Mouse (Mus musculus): Measurements from ENCODE around the gene Teddm3. TPM values are rescaled to one million over a fixed set of nuclear protein-coding genes. Genes with fewer than 3 reads are reported as not detected.

Gene Teddm3
- polyA plus RNA-seq, 1 experiment from 2014 or later, result not detected

DNA sequence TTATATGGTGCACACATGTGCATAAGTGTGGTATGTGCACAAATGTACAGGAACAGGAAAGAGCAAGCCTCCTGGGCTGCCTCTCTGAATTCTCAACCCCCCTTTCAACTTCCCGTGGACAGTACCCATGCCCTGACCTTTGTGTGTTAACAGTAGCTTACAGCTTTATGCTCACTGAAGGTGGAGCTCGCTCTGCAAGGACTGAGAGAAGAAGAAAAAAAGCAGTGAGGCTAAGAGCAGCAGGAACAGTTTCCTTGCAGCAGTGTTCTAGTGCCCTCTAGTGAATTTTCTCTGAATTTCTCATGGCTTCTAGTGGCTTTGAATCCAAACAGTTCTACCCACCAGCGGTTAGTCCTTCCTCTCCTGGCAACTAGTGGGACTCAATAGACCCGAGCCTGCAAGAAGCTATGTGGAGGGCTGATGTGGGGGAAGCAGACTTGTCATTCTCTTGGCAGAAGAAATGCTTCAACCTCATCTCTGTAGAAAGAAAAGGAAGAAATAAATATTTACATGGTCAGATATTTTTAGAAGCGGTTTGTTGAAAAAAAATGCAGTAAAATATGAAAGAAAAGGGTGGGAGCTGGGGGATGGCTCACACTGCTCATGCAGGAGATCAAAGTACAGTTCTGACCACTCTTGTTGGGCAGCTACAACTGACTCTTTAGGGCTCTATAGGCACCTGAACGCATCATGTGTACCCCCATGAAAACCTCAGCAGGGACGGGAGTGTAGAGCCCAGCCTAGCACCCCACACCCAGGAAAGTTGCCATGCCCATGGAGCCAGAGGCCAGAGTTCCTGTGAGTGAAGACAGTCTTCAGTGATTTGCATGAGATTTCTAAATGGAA, 38.9 kb upstream of the Teddm3 start:
- no peak overlapping the region for H3K27ac ChIP-seq (ENCODE audit: low read depth, low read length)
- no peak overlapping the region for H3K4me2 ChIP-seq (replicated peaks; ENCODE audit: low read depth, low read length)
- DNase-seq (ENCODE audit: low spot score), result peak; percentile 77
- no peaks in the 10 kb centered on the region for H3K36me3 ChIP-seq (ENCODE audit: control insufficient read depth, insufficient read depth, low read length)
- no peaks in the 10 kb centered on the region for H3K4me1 ChIP-seq (replicated peaks; ENCODE audit: control insufficient read depth, insufficient read depth, low read length)
- no peak overlapping the region for H3K9ac ChIP-seq (ENCODE audit: low read depth, low read length)
- no peak overlapping the region for H3K4me3 ChIP-seq (ENCODE audit: low read depth, low read length)
- WGBS, result 43% methylated on average over 7 of the region's 7 CpGs
- peak; percentile 59; the same call in 1 of the 2 replicates for ATAC-seq (ENCODE audit: low FRiP score)
- H3K9me3 ChIP-seq (ENCODE audit: control insufficient read depth, low read length), result no peaks in the 10 kb centered on the region
- H3K27me3 ChIP-seq (ENCODE audit: control insufficient read depth, insufficient read depth, low read length), result no peaks in the 10 kb centered on the region

DNA sequence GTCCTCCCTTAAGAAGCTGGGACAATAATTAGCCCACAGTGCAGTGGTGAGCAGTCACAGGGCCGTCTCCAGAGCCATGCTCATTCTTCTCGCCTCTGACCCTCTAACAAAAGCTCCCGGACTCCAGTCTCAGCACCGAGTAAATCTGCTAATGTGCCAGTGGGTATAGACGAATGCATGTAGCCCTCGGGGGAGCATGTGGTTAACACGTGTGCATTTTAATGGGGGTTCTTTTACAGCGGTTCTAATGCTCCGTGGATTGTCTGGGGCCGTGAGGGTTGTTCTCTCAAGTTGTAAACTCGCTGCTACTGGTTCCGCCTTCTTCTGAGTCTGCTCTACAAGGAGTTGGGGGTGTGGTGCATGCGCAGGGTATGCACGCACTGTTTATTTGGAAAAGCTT, 37.8 kb upstream of the Teddm3 start:
- Histone ChIP-seq H3K27me3 (ENCODE audit: control insufficient read depth, insufficient read depth, low read length) (no peaks in the 10 kb centered on the region), H3K27ac (ENCODE audit: low read depth, low read length) (no peak overlapping the region), H3K9ac (ENCODE audit: low read depth, low read length) (no peak overlapping the region), H3K4me3 (ENCODE audit: low read depth, low read length) (no peak overlapping the region), H3K9me3 (ENCODE audit: control insufficient read depth, low read length) (no peaks in the 10 kb centered on the region), H3K4me1 (replicated peaks; ENCODE audit: control insufficient read depth, insufficient read depth, low read length) (no peaks in the 10 kb centered on the region), H3K36me3 (ENCODE audit: control insufficient read depth, insufficient read depth, low read length) (no peaks in the 10 kb centered on the region), H3K4me2 (replicated peaks; ENCODE audit: low read depth, low read length) (no peak overlapping the region)
- DNase-seq (ENCODE audit: low spot score), result no peak
- no peak for ATAC-seq (ENCODE audit: low FRiP score)
- 66% methylated on average over 14 of the region's 14 CpGs for WGBS

DNA sequence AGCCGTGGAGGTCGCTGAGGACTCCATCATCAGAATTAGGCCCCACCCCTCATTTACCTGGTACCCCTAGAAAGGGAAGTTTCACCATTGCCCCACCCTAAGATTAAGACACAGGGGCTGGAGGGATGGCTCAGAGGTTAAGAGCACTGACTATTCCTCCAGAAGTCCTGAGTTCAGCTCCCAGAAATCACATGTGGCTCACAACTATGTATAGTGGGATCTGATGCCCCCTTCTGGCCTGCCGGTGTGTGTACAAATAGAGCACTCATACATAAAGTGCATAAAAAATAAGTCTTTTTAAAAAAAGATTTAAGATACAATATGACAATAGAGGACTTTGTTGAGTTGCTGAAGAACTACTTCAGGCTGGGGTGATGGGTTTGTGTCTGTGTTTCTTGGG, 34.5 kb upstream of the Teddm3 start:
- WGBS, result 78% methylated on average over 3 of the region's 3 CpGs
- Histone ChIP-seq H3K27me3 (ENCODE audit: control insufficient read depth, insufficient read depth, low read length) (no peaks in the 10 kb centered on the region), H3K9me3 (ENCODE audit: control insufficient read depth, low read length) (no peaks in the 10 kb centered on the region), H3K27ac (ENCODE audit: low read depth, low read length) (no peak overlapping the region), H3K9ac (ENCODE audit: low read depth, low read length) (no peak overlapping the region), H3K36me3 (ENCODE audit: control insufficient read depth, insufficient read depth, low read length) (no peaks in the 10 kb centered on the region), H3K4me3 (ENCODE audit: low read depth, low read length) (no peak overlapping the region), H3K4me1 (replicated peaks; ENCODE audit: control insufficient read depth, insufficient read depth, low read length) (no peaks in the 10 kb centered on the region), H3K4me2 (replicated peaks; ENCODE audit: low read depth, low read length) (no peak overlapping the region)
- DNase-seq (ENCODE audit: low spot score), result no peak
- no peak for ATAC-seq (ENCODE audit: low FRiP score)

DNA sequence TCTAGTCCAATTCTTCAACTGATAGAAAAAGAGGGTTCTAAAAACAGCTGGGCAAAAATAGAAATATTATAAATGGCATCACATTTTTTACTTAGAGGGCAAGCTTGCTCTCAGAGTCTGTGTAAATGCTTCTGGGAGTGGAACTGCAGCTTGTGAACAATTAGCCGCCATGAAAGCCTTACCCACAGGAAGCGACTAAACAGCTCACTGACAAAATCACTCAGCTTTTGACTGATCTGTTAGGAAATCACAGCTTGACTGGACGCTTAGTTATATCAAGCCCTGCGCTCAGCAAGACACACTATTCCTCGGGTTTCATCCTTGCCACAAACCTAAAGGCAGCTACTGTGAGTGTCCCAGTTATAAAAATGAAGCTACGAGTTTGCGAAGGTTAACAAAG, 33.8 kb upstream of the Teddm3 start:
- no peak overlapping the region for H3K4me2 ChIP-seq (replicated peaks; ENCODE audit: low read depth, low read length)
- 52% methylated on average over 7 of the region's 7 CpGs for WGBS

DNA sequence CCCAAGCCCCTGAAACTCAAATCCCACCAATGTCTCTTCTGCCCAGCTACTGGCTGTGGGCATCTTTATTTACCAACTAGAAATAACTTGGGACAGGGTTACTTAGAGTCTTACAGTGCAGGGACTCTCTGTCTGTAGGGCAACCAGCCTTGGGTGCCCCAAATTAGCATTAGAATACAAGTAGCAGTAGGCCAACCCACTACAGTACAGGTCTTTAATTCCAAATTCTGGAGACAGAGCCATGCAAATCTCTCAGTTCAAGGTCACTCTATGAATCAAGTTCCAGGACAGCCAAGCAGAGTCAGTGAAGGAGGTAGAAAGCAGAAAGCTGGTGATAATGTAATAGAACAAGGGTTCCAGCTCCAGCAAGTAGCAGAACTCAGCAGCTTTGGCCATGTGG, 30.9 kb upstream of the Teddm3 start:
- H3K27ac ChIP-seq (ENCODE audit: low read depth, low read length), result no peak overlapping the region
- ATAC-seq (ENCODE audit: low FRiP score) (no peak), DNase-seq (ENCODE audit: low spot score) (no peak)
- H3K9me3 ChIP-seq (ENCODE audit: control insufficient read depth, low read length), result no peaks in the 10 kb centered on the region
- H3K4me2 ChIP-seq (replicated peaks; ENCODE audit: low read depth, low read length), result no peak overlapping the region
- H3K4me3 ChIP-seq (ENCODE audit: low read depth, low read length), result no peak overlapping the region
- no peaks in the 10 kb centered on the region for H3K36me3 ChIP-seq (ENCODE audit: control insufficient read depth, insufficient read depth, low read length)
- H3K27me3 ChIP-seq (ENCODE audit: control insufficient read depth, insufficient read depth, low read length), result no peaks in the 10 kb centered on the region
- H3K4me1 ChIP-seq (replicated peaks; ENCODE audit: control insufficient read depth, insufficient read depth, low read length), result no peaks in the 10 kb centered on the region
- no peak overlapping the region for H3K9ac ChIP-seq (ENCODE audit: low read depth, low read length)

More for the DNA sequence above, 33.8 kb upstream of the Teddm3 start:
- Histone ChIP-seq H3K36me3 (ENCODE audit: control insufficient read depth, insufficient read depth, low read length) (no peaks in the 10 kb centered on the region), H3K27ac (ENCODE audit: low read depth, low read length) (no peak overlapping the region), H3K9ac (ENCODE audit: low read depth, low read length) (no peak overlapping the region), H3K4me3 (ENCODE audit: low read depth, low read length) (no peak overlapping the region), H3K27me3 (ENCODE audit: control insufficient read depth, insufficient read depth, low read length) (no peaks in the 10 kb centered on the region), H3K4me1 (replicated peaks; ENCODE audit: control insufficient read depth, insufficient read depth, low read length) (no peaks in the 10 kb centered on the region), H3K9me3 (ENCODE audit: control insufficient read depth, low read length) (no peaks in the 10 kb centered on the region)
- no peak for ATAC-seq (ENCODE audit: low FRiP score)
- no peak for DNase-seq (ENCODE audit: low spot score)

GRCm38 (mm10) chr16:21182108-21182507, 28.3 kb upstream of the Teddm3 start:
- no peak overlapping the region for H3K4me3 ChIP-seq (ENCODE audit: low read depth, low read length)
- H3K27me3 ChIP-seq (ENCODE audit: control insufficient read depth, insufficient read depth, low read length), result no peaks in the 10 kb centered on the region
- H3K4me1 ChIP-seq (replicated peaks; ENCODE audit: control insufficient read depth, insufficient read depth, low read length), result no peaks in the 10 kb centered on the region
- 79% methylated on average over 1 of the region's 1 CpGs for WGBS
- no peak overlapping the region for H3K27ac ChIP-seq (ENCODE audit: low read depth, low read length)
- no peaks in the 10 kb centered on the region for H3K9me3 ChIP-seq (ENCODE audit: control insufficient read depth, low read length)
- no peak overlapping the region for H3K4me2 ChIP-seq (replicated peaks; ENCODE audit: low read depth, low read length)
- no peak overlapping the region for H3K9ac ChIP-seq (ENCODE audit: low read depth, low read length)
- H3K36me3 ChIP-seq (ENCODE audit: control insufficient read depth, insufficient read depth, low read length), result no peaks in the 10 kb centered on the region
- no peak for ATAC-seq (ENCODE audit: low FRiP score)
- DNase-seq (ENCODE audit: low spot score), result no peak

DNA sequence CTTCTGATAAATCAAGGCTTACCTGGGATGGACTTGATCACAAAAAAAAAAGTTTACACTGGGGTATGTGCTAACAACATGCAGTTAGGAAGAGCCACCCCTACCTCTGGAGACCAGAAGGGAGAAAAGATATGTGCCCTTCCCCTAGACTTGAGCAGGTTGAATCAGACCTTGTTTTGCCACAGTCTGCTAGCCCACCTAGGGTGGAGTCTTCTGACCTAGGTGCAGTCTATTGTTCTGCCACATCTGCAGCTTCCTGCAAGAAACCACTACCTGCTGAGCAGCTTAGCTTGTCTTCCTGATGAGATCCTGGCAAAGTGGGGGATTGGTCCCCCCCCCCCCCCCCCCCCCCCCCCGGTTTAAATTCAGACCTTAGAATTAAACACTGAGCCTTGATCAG, 21.4 kb upstream of the Teddm3 start:
- no peak overlapping the region for H3K27ac ChIP-seq (ENCODE audit: low read depth, low read length)
- no peak overlapping the region for H3K9ac ChIP-seq (ENCODE audit: low read depth, low read length)
- no peak overlapping the region for H3K4me3 ChIP-seq (ENCODE audit: low read depth, low read length)
- no peaks in the 10 kb centered on the region for H3K27me3 ChIP-seq (ENCODE audit: control insufficient read depth, insufficient read depth, low read length)
- no peaks in the 10 kb centered on the region for H3K4me1 ChIP-seq (replicated peaks; ENCODE audit: control insufficient read depth, insufficient read depth, low read length)
- ATAC-seq (ENCODE audit: low FRiP score) (no peak), DNase-seq (ENCODE audit: low spot score) (no peak)
- no peak overlapping the region for H3K4me2 ChIP-seq (replicated peaks; ENCODE audit: low read depth, low read length)
- H3K9me3 ChIP-seq (ENCODE audit: control insufficient read depth, low read length), result no peaks in the 10 kb centered on the region
- no CpG with 5 or more reads among the region's 1 CpGs for WGBS
- no peaks in the 10 kb centered on the region for H3K36me3 ChIP-seq (ENCODE audit: control insufficient read depth, insufficient read depth, low read length)

DNA sequence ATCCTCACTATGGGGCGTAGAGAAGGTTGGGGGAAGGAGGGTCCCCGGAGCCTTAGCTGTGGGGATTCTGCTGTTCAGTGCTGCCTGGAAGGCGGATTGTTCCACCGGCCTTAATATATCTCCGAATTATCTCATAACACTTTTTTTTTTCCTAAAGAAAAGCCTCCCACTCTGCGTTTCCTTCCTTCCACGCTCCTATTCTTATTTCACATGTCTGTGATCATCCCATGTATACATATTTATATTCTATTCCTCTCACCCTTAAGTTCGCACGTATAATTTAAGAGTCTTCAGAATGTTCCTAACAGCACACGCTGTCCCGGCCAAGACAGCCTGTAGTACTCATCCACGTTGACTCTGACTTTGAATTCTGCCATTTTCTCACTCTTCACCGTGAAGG, 14.9 kb upstream of the Teddm3 start:
- ATAC-seq (ENCODE audit: low FRiP score) (no peak), DNase-seq (ENCODE audit: low spot score) (no peak)
- no peaks in the 10 kb centered on the region for H3K27me3 ChIP-seq (ENCODE audit: control insufficient read depth, insufficient read depth, low read length)
- H3K4me3 ChIP-seq (ENCODE audit: low read depth, low read length), result no peak overlapping the region
- H3K4me1 ChIP-seq (replicated peaks; ENCODE audit: control insufficient read depth, insufficient read depth, low read length), result no peaks in the 10 kb centered on the region
- no peaks in the 10 kb centered on the region for H3K9me3 ChIP-seq (ENCODE audit: control insufficient read depth, low read length)
- no peak overlapping the region for H3K27ac ChIP-seq (ENCODE audit: low read depth, low read length)
- 92% methylated on average over 13 of the region's 13 CpGs for WGBS
- no peak overlapping the region for H3K4me2 ChIP-seq (replicated peaks; ENCODE audit: low read depth, low read length)
- no peaks in the 10 kb centered on the region for H3K36me3 ChIP-seq (ENCODE audit: control insufficient read depth, insufficient read depth, low read length)
- H3K9ac ChIP-seq (ENCODE audit: low read depth, low read length), result no peak overlapping the region

Measured in hindbrain, embryonic 11.5 days (tissue).